Mouse (Mus musculus) limb, embryonic 15.5 days (tissue): ENCODE data around the gene 4930519G04Rik. TPM values are rescaled to one million over a fixed set of nuclear protein-coding genes. Genes with fewer than 3 reads are reported as not detected.
A peak's percentile ranks its signal among the peaks of the same experiment; 100 is the strongest.
"Not testable (repeated sequence)": the region's sequence is repeated elsewhere in the genome, so short reads cannot be mapped to it uniquely, and the experiment has no call there.

ENCODE experiments used
- ATAC-seq: fragments of 200-750 bp; cut with Nextera tagmentation; 2 replicates; pipeline ENCODE4 v1.8.0; 2017; ENCODE audit warnings: low read depth, moderate TSS enrichment; ENCODE audit not compliant: insufficient number of reproducible peaks, low FRiP score, low TSS enrichment
- H3K27ac ChIP-seq: fragments of 300-500 bp; sonication (generic); 2 replicates; pipeline ENCODE4 v1.5.1; 2015; ENCODE audit warnings: moderate library complexity, mild to moderate bottlenecking, inconsistent platforms
- H3K27me3 ChIP-seq: fragments of 300-500 bp; sonication (generic); 2 replicates; pipeline ENCODE4 v1.6.1; 2015; ENCODE audit warnings: inconsistent platforms
- H3K36me3 ChIP-seq: fragments of 300-500 bp; sonication (generic); 2 replicates; pipeline ENCODE4 v1.6.1; 2015; ENCODE audit warnings: inconsistent platforms
- H3K4me1 ChIP-seq: fragments of 300-500 bp; sonication (generic); 2 replicates; pipeline ENCODE4 v1.6.1; 2015; ENCODE audit warnings: inconsistent platforms
- H3K4me2 ChIP-seq: fragments of 300-500 bp; sonication (generic); 2 replicates; pipeline ENCODE4 v1.6.1; 2015; ENCODE audit warnings: mild to moderate bottlenecking, inconsistent platforms
- H3K4me3 ChIP-seq: fragments of 300-500 bp; sonication (generic); 2 replicates; pipeline ENCODE4 v1.5.1; 2015; ENCODE audit warnings: mild to moderate bottlenecking, inconsistent platforms
- H3K9ac ChIP-seq: fragments of 300-500 bp; sonication (generic); 2 replicates; pipeline ENCODE4 v1.6.1; 2015; ENCODE audit warnings: inconsistent platforms
- H3K9me3 ChIP-seq: fragments of 300-500 bp; sonication (generic); 2 replicates; pipeline ENCODE4 v1.6.1; 2016; ENCODE audit warnings: inconsistent platforms
- WGBS: fragments of 180-500 bp; shearing (Covaris S2); methylation state at CpG from one replicate; pipeline ENCODE4 v1.1.7; 2015; 5-methylcytosine and 5-hydroxymethylcytosine counted together
- polyA plus RNA-seq: library from polyadenylated mRNA; unstranded; fragments of >200 nt; fragmentation: Nextera tagmentation; extraction: Ambion mirVana; gene quantifications from 2 replicates; pipeline ENCODE4 v1.2.1, GENCODE M21; 2015

The 4930519G04Rik gene
- polyA plus RNA-seq, 1 experiment from 2014 or later = not detected

GRCm38 (mm10) chr5:114915854-114916253 lies 62.4 kb downstream of the 4930519G04Rik start:
- Histone ChIP-seq H3K4me2 (no peak overlapping the region), H3K4me3 (no peak overlapping the region), H3K9me3 (no peaks in the 10 kb centered on the region), H3K9ac (no peak overlapping the region), H3K4me1 (no peaks in the 10 kb centered on the region), H3K27me3 (no peaks in the 10 kb centered on the region), H3K36me3 (no peaks in the 10 kb centered on the region), H3K27ac (no peak overlapping the region)
- WGBS = 75% methylated on average over 5 of the region's 5 CpGs
- no peak for ATAC-seq

GRCm38 (mm10) chr5:114916777-114917176 lies 63.3 kb downstream of the 4930519G04Rik start:
- no peak for ATAC-seq
- Histone ChIP-seq H3K9ac (no peak overlapping the region), H3K4me3 (no peak overlapping the region), H3K27ac (no peak overlapping the region), H3K9me3 (no peaks in the 10 kb centered on the region), H3K4me1 (0 out of 2 replicates have a peak, but pooled peaks cover 1% of the 10 kb centered on the region), H3K36me3 (no peaks in the 10 kb centered on the region), H3K27me3 (no peaks in the 10 kb centered on the region), H3K4me2 (no peak overlapping the region)
- WGBS = 84% methylated on average over 4 of the region's 4 CpGs

GRCm38 (mm10) chr5:114917357-114917756 lies 63.9 kb downstream of the 4930519G04Rik start:
- not testable (repeated sequence) for H3K27me3 ChIP-seq, ATAC-seq, H3K4me2 ChIP-seq, H3K27ac ChIP-seq, H3K4me3 ChIP-seq, H3K9me3 ChIP-seq, H3K36me3 ChIP-seq, H3K9ac ChIP-seq, H3K4me1 ChIP-seq
- WGBS = 92% methylated on average over 5 of the region's 5 CpGs

- Histone ChIP-seq H3K9me3 (no peaks in the 10 kb centered on the region), H3K27me3 (no peaks in the 10 kb centered on the region), H3K4me3 (no peak overlapping the region), H3K27ac (no peak overlapping the region), H3K4me1 (peaks cover 14% of the 10 kb centered on the region), H3K36me3 (no peaks in the 10 kb centered on the region), H3K4me2 (no peak overlapping the region), H3K9ac (no peak overlapping the region)
- WGBS = 67% methylated on average over 19 of the region's 19 CpGs
- ATAC-seq = no peak
Measured at GRCm38 (mm10) chr5:114921551-114922365, 68.3 kb downstream of the 4930519G04Rik start.

- 47% methylated on average over 10 of the region's 10 CpGs for WGBS
- Histone ChIP-seq H3K27me3 (no peaks in the 10 kb centered on the region), H3K9me3 (no peaks in the 10 kb centered on the region), H3K27ac (no peak overlapping the region), H3K4me2 (no peak overlapping the region), H3K9ac (no peak overlapping the region), H3K36me3 (no peaks in the 10 kb centered on the region), H3K4me1 (peaks cover 14% of the 10 kb centered on the region), H3K4me3 (no peak overlapping the region)
- peak; percentile 82 for ATAC-seq
Measured at GRCm38 (mm10) chr5:114922366-114922731, 68.9 kb downstream of the 4930519G04Rik start.

GRCm38 (mm10) chr5:114922998-114923473 lies 69.6 kb downstream of the 4930519G04Rik start, which contains the start of gene Oasl1:
Gene Oasl1, plus strand, starts transcription at chr5:114923240.
- ATAC-seq = no peak

GRCm38 (mm10) chr5:114926153-114926684 lies 72.8 kb downstream of the 4930519G04Rik start:
- ATAC-seq = no peak
- Histone ChIP-seq H3K27me3 (no peaks in the 10 kb centered on the region), H3K4me3 (no peak overlapping the region), H3K4me1 (peaks cover 14% of the 10 kb centered on the region), H3K9me3 (no peaks in the 10 kb centered on the region), H3K27ac (no peak overlapping the region), H3K4me2 (no peak overlapping the region), H3K36me3 (no peaks in the 10 kb centered on the region), H3K9ac (no peak overlapping the region)
- WGBS = 65% methylated on average over 1 of the region's 1 CpGs

More at GRCm38 (mm10) chr5:114922998-114923473, 69.6 kb downstream of the 4930519G04Rik start, which contains the start of gene Oasl1:
- 20% methylated on average over 15 of the region's 15 CpGs for WGBS
- H3K4me2 ChIP-seq = peak within 1 kb of the TSS; percentile 54
- no peaks in the 10 kb centered on the region for H3K36me3 ChIP-seq
- H3K9ac ChIP-seq = 0 out of 2 replicates have a peak within 1 kb of the TSS, but pooled peaks have one; percentile 4
- peak within 1 kb of the TSS; percentile 28 for H3K4me3 ChIP-seq
- no peaks in the 10 kb centered on the region for H3K27me3 ChIP-seq
- peaks cover 14% of the 10 kb centered on the region for H3K4me1 ChIP-seq
- H3K27ac ChIP-seq = no peak within 1 kb of the TSS
- H3K9me3 ChIP-seq = no peaks in the 10 kb centered on the region

GRCm38 (mm10) chr5:114926753-114927152 lies 73.3 kb downstream of the 4930519G04Rik start:
- Histone ChIP-seq H3K27ac (no peak overlapping the region), H3K4me3 (no peak overlapping the region), H3K9ac (no peak overlapping the region), H3K36me3 (no peaks in the 10 kb centered on the region), H3K27me3 (no peaks in the 10 kb centered on the region), H3K4me2 (no peak overlapping the region), H3K9me3 (no peaks in the 10 kb centered on the region), H3K4me1 (peaks cover 13% of the 10 kb centered on the region)
- WGBS = 92% methylated on average over 9 of the region's 9 CpGs
- ATAC-seq = no peak

GRCm38 (mm10) chr5:114931626-114932025 lies 78.2 kb downstream of the 4930519G04Rik start:
- Histone ChIP-seq H3K4me3 (no peak overlapping the region), H3K4me1 (no peaks in the 10 kb centered on the region), H3K9me3 (no peaks in the 10 kb centered on the region), H3K27me3 (no peaks in the 10 kb centered on the region), H3K9ac (no peak overlapping the region), H3K36me3 (no peaks in the 10 kb centered on the region), H3K4me2 (no peak overlapping the region), H3K27ac (no peak overlapping the region)
- WGBS = 58% methylated on average over 5 of the region's 5 CpGs
- ATAC-seq = no peak

GRCm38 (mm10) chr5:114933206-114933605 lies 79.7 kb downstream of the 4930519G04Rik start:
- no peak for ATAC-seq
- Histone ChIP-seq H3K9ac (no peak overlapping the region), H3K4me3 (no peak overlapping the region), H3K4me2 (no peak overlapping the region), H3K36me3 (no peaks in the 10 kb centered on the region), H3K9me3 (no peaks in the 10 kb centered on the region), H3K27ac (no peak overlapping the region), H3K4me1 (no peaks in the 10 kb centered on the region), H3K27me3 (no peaks in the 10 kb centered on the region)
- 83% methylated on average over 8 of the region's 8 CpGs for WGBS
